9 mouse cellular contexts compared by ENCODE assay signal in genomic region chr6:117254620-117255228, GRCm38 (mm10).
A peak's percentile ranks its signal among the peaks of the same experiment; 100 is the strongest.
DNase-seq lines count a peak whose midpoint lies in the region; ATAC-seq and TF ChIP-seq lines count a peak whose summit lies in the region.
"Had no signal": no experiment of that assay in that cellular context is flagged by ENCODE, and none has a peak within 500 bp of the region (broad histone marks: within the 10 kb centered on the region; RNA-seq: fewer than 3 reads in every experiment).

No protein-coding gene starts in this region.

- no peak for TF ChIP-seq POLR2A in heart, adult 2 months (IDR thresholded peaks at IDR 0.05; ENCODE audit: insufficient read depth, low read depth, low read length)

- H3K4me1 ChIP-seq in heart, adult 2 months (ENCODE audit: control insufficient read depth, insufficient read depth, low read length), result peaks cover 2% of the 10 kb centered on the region; the same call in 1 of the 2 replicates

- H3K36me3 ChIP-seq in heart, adult 2 months (ENCODE audit: control insufficient read depth, insufficient read depth, low read length), result no peaks in the 10 kb centered on the region

- WGBS in heart, adult 2 months, result 53% methylated on average over 3 of the region's 3 CpGs

- ATAC-seq in megakaryocyte progenitor cell, adult 5-6 weeks (replicated peaks; ENCODE audit: poor library complexity), result peak; percentile 42; the same call in 1 of the 2 replicates

- no peak overlapping the region for H3K27ac ChIP-seq in heart, adult 2 months

- H3K27me3 ChIP-seq in heart, adult 2 months (ENCODE audit: control insufficient read depth, insufficient read depth, low read length), result no peaks in the 10 kb centered on the region

- TF ChIP-seq CTCF in heart, adult 2 months (IDR thresholded peaks at IDR 0.05), result no peak

- intact Hi-C loops in heart, adult 2 months (cut with DNase I), result no loop called here

- no peak overlapping the region for H3K4me3 ChIP-seq in heart, adult 2 months
- H3K4me3 ChIP-seq: myocyte had no signal

- DNase-seq in left cerebral cortex, adult 18-20 months (ENCODE audit: low spot score in 2 of 2), result peak; percentile 35 to 42
- no peak for DNase-seq in left cerebral cortex, adult 11 months (ENCODE audit: low spot score)
- DNase-seq in cerebellum, adult 11-12 months, result peak; percentile 49
- peak; percentile 61 to 62 for DNase-seq in heart, adult 2 months
- peak; percentile 81 to 85 for DNase-seq in kidney, postnatal 4 days
- DNase-seq in yolk sac, embryonic 10.5 days (ENCODE audit: low spot score), result no peak
- no peak for DNase-seq in T-cell, adult 2 months (ENCODE audit: low spot score)

- TF ChIP-seq EP300 in heart, adult 2 months (IDR thresholded peaks at IDR 0.05; ENCODE audit: insufficient read depth, low read depth, low read length), result no peak

- no peak overlapping the region for H3K9ac ChIP-seq in heart, adult 2 months (ENCODE audit: low read depth, low read length)

- no peaks in the 10 kb centered on the region for H3K79me2 ChIP-seq in heart, adult 2 months (replicated peaks; ENCODE audit: control insufficient read depth, insufficient read depth, low read length)

Comparison
In these comparisons a context has a peak if more than half of its experiments do, and no peak if none do; other contexts are left out.
1. DNase-seq: peak in left cerebral cortex, adult 18-20 months (2 of 2), cerebellum, adult 11-12 months (single experiment), heart, adult 2 months (2 of 2) and kidney, postnatal 4 days (2 of 2); none in left cerebral cortex, adult 11 months (single experiment), yolk sac, embryonic 10.5 days (single experiment) and T-cell, adult 2 months (single experiment).